Mouse (Mus musculus) spleen, adult 2 months (tissue): Measurements from ENCODE around the gene Tas2r137.

Source experiments
- CTCF ChIP-seq: fragments of 200-500 bp; IDR thresholded peaks from 2 replicates; pipeline ENCODE4 v1.5.1; 2011; ENCODE audit warnings: mild to moderate bottlenecking, inconsistent platforms; ENCODE audit not compliant: insufficient read depth, insufficient read length, insufficient replicate concordance; ENCODE audit errors: extremely low read depth
- POLR2A ChIP-seq: fragments of 200-500 bp; IDR thresholded peaks from 2 replicates; pipeline ENCODE4 v1.6.1; 2011; ENCODE audit warnings: low read depth, low read length, inconsistent platforms

GRCm38 (mm10) chr6:40470916-40471719, 19.9 kb upstream of the Tas2r137 start, which contains the start of gene Ssbp1:
- TF ChIP-seq POLR2A (peak; percentile 91), CTCF (no peak)
